Mouse (Mus musculus): ENCODE results near the gene Rorc.

Rorc gene

GRCm38 (mm10) chr3:94375861-94376260 is 3.3 kb downstream of the Rorc start:
- DNase-seq (ENCODE audit: low spot score in 2 of 2), result peak; percentile 77 to 78

GRCm38 (mm10) chr3:94377028-94377923 is 4.7 kb downstream of the Rorc start:
- DNase-seq (ENCODE audit: low spot score in 2 of 2), result peak; percentile 97 to 98

- peak in 1 of 2 experiments; percentile 26 for DNase-seq (ENCODE audit: low spot score in 2 of 2)
Observed at GRCm38 (mm10) chr3:94379831-94380510, 7.4 kb downstream of the Rorc start.

- peak; percentile 69 to 73 for DNase-seq (ENCODE audit: low spot score in 2 of 2)
Observed at GRCm38 (mm10) chr3:94382308-94382707, 9.7 kb downstream of the Rorc start.

- DNase-seq (ENCODE audit: low spot score in 2 of 2), result peak; percentile 40 to 43
Observed at GRCm38 (mm10) chr3:94383476-94383875, 10.9 kb downstream of the Rorc start.

- peak; percentile 75 to 84 for DNase-seq (ENCODE audit: low spot score in 2 of 2)
Observed at GRCm38 (mm10) chr3:94386671-94387070, 14.1 kb downstream of the Rorc start.

- DNase-seq (ENCODE audit: low spot score in 2 of 2), result peak; percentile 23 to 40
Observed at GRCm38 (mm10) chr3:94387391-94387790, 14.8 kb downstream of the Rorc start.

- peak; percentile 86 to 91 for DNase-seq (ENCODE audit: low spot score in 2 of 2)
Observed at GRCm38 (mm10) chr3:94388047-94388446, 15.5 kb downstream of the Rorc start.

GRCm38 (mm10) chr3:94389420-94389819 is 16.8 kb downstream of the Rorc start:
- DNase-seq (ENCODE audit: low spot score in 2 of 2), result peak; percentile 12 to 25

GRCm38 (mm10) chr3:94391001-94391400 is 18.4 kb downstream of the Rorc start:
- DNase-seq (ENCODE audit: low spot score in 2 of 2), result no peak

GRCm38 (mm10) chr3:94392128-94392527 is 19.5 kb downstream of the Rorc start:
- no peak for DNase-seq (ENCODE audit: low spot score in 2 of 2)

- no peak for DNase-seq (ENCODE audit: low spot score in 2 of 2)
Observed at GRCm38 (mm10) chr3:94393049-94393448, 20.5 kb downstream of the Rorc start.

GRCm38 (mm10) chr3:94396336-94396735 is 23.7 kb downstream of the Rorc start:
- DNase-seq (ENCODE audit: low spot score in 2 of 2), result no peak

GRCm38 (mm10) chr3:94396851-94397250 is 24.3 kb downstream of the Rorc start:
- DNase-seq (ENCODE audit: low spot score in 2 of 2), result no peak

- DNase-seq (ENCODE audit: low spot score in 2 of 2), result peak in 1 of 2 experiments; percentile 4
Observed at GRCm38 (mm10) chr3:94398217-94398616, 25.6 kb downstream of the Rorc start, which contains the start of gene Lingo4. Lingo4 (plus strand) TSS chr3:94398517.

GRCm38 (mm10) chr3:94398943-94399481 is 26.4 kb downstream of the Rorc start:
- DNase-seq (ENCODE audit: low spot score in 2 of 2), result peak; percentile 54 to 58

GRCm38 (mm10) chr3:94399663-94400310 is 27.2 kb downstream of the Rorc start:
- peak; percentile 4 to 10 for DNase-seq (ENCODE audit: low spot score in 2 of 2)

GRCm38 (mm10) chr3:94402451-94402850 is 29.9 kb downstream of the Rorc start:
- no peak for DNase-seq (ENCODE audit: low spot score in 2 of 2)

- peak; percentile 36 to 42 for DNase-seq (ENCODE audit: low spot score in 2 of 2)
Observed at GRCm38 (mm10) chr3:94404366-94405054, 31.9 kb downstream of the Rorc start.

GRCm38 (mm10) chr3:94405561-94405960 is 33.0 kb downstream of the Rorc start:
- DNase-seq (ENCODE audit: low spot score in 2 of 2), result no peak

- DNase-seq (ENCODE audit: low spot score in 2 of 2), result no peak
Observed at GRCm38 (mm10) chr3:94412530-94412929, 39.9 kb downstream of the Rorc start.

Measured in thymus, postnatal 10 days (tissue).